Mouse (Mus musculus) ovary, postnatal 36 days (tissue): Measurements from ENCODE around the gene Ets2.
A peak's percentile ranks its signal among the peaks of the same experiment; 100 is the strongest.

Experiments used
- DNase-seq: peaks from one replicate; pipeline ENCODE4 v3.0.0; 2022; ENCODE audit warnings: low spot score, mixed read lengths

Gene Ets2

GRCm38 (mm10) chr16:95701802-95702561, at the start of gene Ets2:
Gene Ets2, plus strand, starts transcription at chr16:95702075.
- DNase-seq = peak; percentile 91

GRCm38 (mm10) chr16:95654204-95654611, 47.7 kb upstream of the Ets2 start:
- DNase-seq = no peak

GRCm38 (mm10) chr16:95656535-95656934, 45.3 kb upstream of the Ets2 start:
- DNase-seq = no peak

GRCm38 (mm10) chr16:95657187-95657586, 44.7 kb upstream of the Ets2 start:
- DNase-seq = no peak

GRCm38 (mm10) chr16:95657756-95658155, 44.1 kb upstream of the Ets2 start:
- DNase-seq = no peak

- peak; percentile 56 for DNase-seq
Measured at GRCm38 (mm10) chr16:95658836-95659430, 42.9 kb upstream of the Ets2 start.

GRCm38 (mm10) chr16:95659461-95659860, 42.4 kb upstream of the Ets2 start:
- DNase-seq = no peak

- DNase-seq = no peak
Measured at GRCm38 (mm10) chr16:95660909-95661308, 41.0 kb upstream of the Ets2 start.

- no peak for DNase-seq
Measured at GRCm38 (mm10) chr16:95665472-95666131, 36.3 kb upstream of the Ets2 start.

GRCm38 (mm10) chr16:95666288-95666687, 35.6 kb upstream of the Ets2 start:
- no peak for DNase-seq

- DNase-seq = no peak
Measured at GRCm38 (mm10) chr16:95667395-95668150, 34.3 kb upstream of the Ets2 start.

GRCm38 (mm10) chr16:95668151-95668993, 33.5 kb upstream of the Ets2 start:
- no peak for DNase-seq

- DNase-seq = peak; percentile 23
Measured at GRCm38 (mm10) chr16:95674452-95674921, 27.4 kb upstream of the Ets2 start.

GRCm38 (mm10) chr16:95675212-95675611, 26.7 kb upstream of the Ets2 start:
- DNase-seq = no peak

GRCm38 (mm10) chr16:95676668-95677067, 25.2 kb upstream of the Ets2 start:
- DNase-seq = no peak

GRCm38 (mm10) chr16:95682431-95682892, 19.4 kb upstream of the Ets2 start:
- DNase-seq = no peak

- no peak for DNase-seq
Measured at GRCm38 (mm10) chr16:95685807-95686206, 16.1 kb upstream of the Ets2 start.

GRCm38 (mm10) chr16:95686246-95686645, 15.6 kb upstream of the Ets2 start:
- no peak for DNase-seq

- DNase-seq = no peak
Measured at GRCm38 (mm10) chr16:95686901-95687300, 15.0 kb upstream of the Ets2 start.

GRCm38 (mm10) chr16:95688010-95688409, 13.9 kb upstream of the Ets2 start:
- DNase-seq = no peak

- DNase-seq = no peak
Measured at GRCm38 (mm10) chr16:95696599-95696998, 5.3 kb upstream of the Ets2 start.
